Mouse (Mus musculus) MEL (cell line): ENCODE measurements around the gene Cct6b. TPM values are rescaled to one million over a fixed set of nuclear protein-coding genes. Genes with fewer than 3 reads are reported as not detected.

Experiments
- DNase-seq: peaks from one replicate; pipeline ENCODE4 v3.0.0; 2011; ENCODE audit warnings: low read depth, low spot score
- H3K27ac ChIP-seq: 2 replicates; pipeline ENCODE4 v1.5.1; 2012; ENCODE audit warnings: low read depth, mild to moderate bottlenecking, control low read depth, low read length, moderate library complexity; ENCODE audit not compliant: control insufficient read depth
- H3K27me3 ChIP-seq, 2 experiments: fragments of 150-350 bp in 1 of 2; sonication (generic) in 1 of 2; 2 replicates each; pipeline ENCODE4 v1.6.1; 2012; ENCODE audit warnings: low read length in 2 of 2, mild to moderate bottlenecking in 2 of 2, improper control_type of control experiment in 1 of 2, moderate library complexity in 1 of 2; ENCODE audit not compliant: insufficient read depth in 2 of 2, control insufficient read depth in 1 of 2
- H3K36me3 ChIP-seq, 2 experiments: 2 replicates each; pipeline ENCODE4 v1.6.1; 2012 to 2014; ENCODE audit warnings: low read length in 2 of 2, improper control_type of control experiment in 1 of 2, inconsistent platforms in 1 of 2, mild to moderate bottlenecking in 1 of 2; ENCODE audit not compliant: insufficient read depth in 2 of 2, control insufficient read depth in 1 of 2
- H3K4me1 ChIP-seq, 2 experiments: fragments of 150-350 bp in 1 of 2; sonication (generic) in 1 of 2; 2 replicates each; pipeline ENCODE4 v1.6.1; 2012; ENCODE audit warnings: low read length in 2 of 2, improper control_type of control experiment in 1 of 2, mild to moderate bottlenecking in 1 of 2; ENCODE audit not compliant: insufficient read depth in 2 of 2, control insufficient read depth in 1 of 2
- H3K4me3 ChIP-seq, 2 experiments: fragments of 150-350 bp in 1 of 2; sonication (generic) in 1 of 2; 2 replicates each; pipeline ENCODE4 v1.5.1; 2012; ENCODE audit warnings: low read depth in 2 of 2, low read length in 2 of 2, mild to moderate bottlenecking in 2 of 2, moderate library complexity in 2 of 2, control low read depth in 1 of 2, improper control_type of control experiment in 1 of 2; ENCODE audit not compliant: control insufficient read depth in 1 of 2, insufficient read depth in 1 of 2
- H3K79me2 ChIP-seq: 2 replicates; pipeline ENCODE4 v1.6.1; 2012; ENCODE audit warnings: mild to moderate bottlenecking, low read length, moderate library complexity; ENCODE audit not compliant: control insufficient read depth, poor library complexity, insufficient read depth
- H3K9ac ChIP-seq: 2 replicates; pipeline ENCODE4 v1.6.1; 2012; ENCODE audit warnings: low read depth, mild to moderate bottlenecking, control low read depth, low read length, moderate library complexity; ENCODE audit not compliant: control insufficient read depth, poor library complexity, severe bottlenecking
- H3K9me3 ChIP-seq: fragments of 150-350 bp; sonication (generic); replicated peaks from 2 replicates; pipeline ENCODE4 v1.6.1; 2012; ENCODE audit warnings: mild to moderate bottlenecking, low read length, improper control_type of control experiment, moderate library complexity; ENCODE audit not compliant: insufficient read depth
- CHD2 ChIP-seq: IDR thresholded peaks from 2 replicates; pipeline ENCODE4 v1.6.1; 2011; ENCODE audit warnings: low read length, improper control_type of control experiment
- CTCF ChIP-seq, 3 experiments: IDR thresholded peaks in 2 of 3; conservative IDR thresholded peaks in 1 of 3; 2 replicates each; pipeline ENCODE4 v1.5.1; 2011 to 2012; ENCODE audit warnings: low read length in 3 of 3, low read depth in 2 of 3, mild to moderate bottlenecking in 2 of 3, improper control_type of control experiment in 1 of 3, inconsistent platforms in 1 of 3, mixed read lengths in 1 of 3, moderate library complexity in 1 of 3; ENCODE audit not compliant: control insufficient read depth in 1 of 3, insufficient read depth in 1 of 3, poor library complexity in 1 of 3, severe bottlenecking in 1 of 3
- ELF1 ChIP-seq: IDR thresholded peaks from 2 replicates; pipeline ENCODE4 v1.6.1; 2014; ENCODE audit warnings: low read depth, mild to moderate bottlenecking, inconsistent platforms, low read length, improper control_type of control experiment, moderate library complexity
- EP300 ChIP-seq, 2 experiments: IDR thresholded peaks; 2 replicates each; pipeline ENCODE4 v1.6.1; 2011; ENCODE audit warnings: improper control_type of control experiment in 2 of 2, low read length in 2 of 2, low read depth in 1 of 2, mild to moderate bottlenecking in 1 of 2
- ETS1 ChIP-seq: IDR thresholded peaks from 2 replicates; pipeline ENCODE4 v1.6.1; 2012; ENCODE audit warnings: low read depth, mild to moderate bottlenecking, inconsistent platforms, low read length, improper control_type of control experiment, moderate library complexity
- GABPA ChIP-seq: IDR thresholded peaks from 2 replicates; pipeline ENCODE4 v1.6.1; 2012; ENCODE audit warnings: low read depth, mild to moderate bottlenecking, inconsistent platforms, low read length, improper control_type of control experiment, moderate library complexity
- HCFC1 ChIP-seq: IDR thresholded peaks from 2 replicates; pipeline ENCODE4 v1.6.1; 2012; ENCODE audit warnings: low read depth, mild to moderate bottlenecking, inconsistent platforms, low read length, improper control_type of control experiment, moderate library complexity
- KAT2A ChIP-seq: conservative IDR thresholded peaks from 2 replicates; pipeline ENCODE4 v1.6.1; 2012; ENCODE audit warnings: low read depth, low read length, improper control_type of control experiment, inconsistent platforms
- MAZ ChIP-seq: IDR thresholded peaks from 2 replicates; pipeline ENCODE4 v1.6.1; 2012; ENCODE audit warnings: low read depth, mild to moderate bottlenecking, inconsistent platforms, low read length, improper control_type of control experiment
- MEF2A ChIP-seq: IDR thresholded peaks from 2 replicates; pipeline ENCODE4 v1.6.1; 2014; ENCODE audit warnings: low read depth, mild to moderate bottlenecking, inconsistent platforms, low read length, improper control_type of control experiment; ENCODE audit not compliant: poor library complexity, insufficient replicate concordance, severe bottlenecking; ENCODE audit errors: extremely low read depth
- MYC ChIP-seq: IDR thresholded peaks from 2 replicates; pipeline ENCODE4 v1.6.1; 2011; ENCODE audit warnings: low read depth, mild to moderate bottlenecking, low read length, improper control_type of control experiment, moderate library complexity
- POLR2AphosphoS2 ChIP-seq: IDR thresholded peaks from 2 replicates; pipeline ENCODE4 v1.6.1; 2011; ENCODE audit warnings: low read length, improper control_type of control experiment
- SIN3A ChIP-seq: IDR thresholded peaks from 2 replicates; pipeline ENCODE4 v1.6.1; 2012; ENCODE audit warnings: low read length, improper control_type of control experiment, inconsistent platforms
- SMC3 ChIP-seq: IDR thresholded peaks from 2 replicates; pipeline ENCODE4 v1.6.1; 2011; ENCODE audit warnings: low read depth, low read length, improper control_type of control experiment
- TAL1 ChIP-seq: IDR thresholded peaks from 2 replicates; pipeline ENCODE4 v1.6.1; 2012; ENCODE audit warnings: mild to moderate bottlenecking, inconsistent platforms, low read length, moderate library complexity, mixed read lengths
- USF1 ChIP-seq: IDR thresholded peaks from 2 replicates; pipeline ENCODE4 v1.6.1; 2014; ENCODE audit warnings: low read depth, mild to moderate bottlenecking, inconsistent platforms, low read length, improper control_type of control experiment, moderate library complexity
- USF2 ChIP-seq, 2 experiments: IDR thresholded peaks; 2 replicates each; pipeline ENCODE4 v1.6.1; 2011 to 2012; ENCODE audit warnings: improper control_type of control experiment in 2 of 2, low read length in 2 of 2, borderline replicate concordance in 1 of 2, inconsistent platforms in 1 of 2, low read depth in 1 of 2, mild to moderate bottlenecking in 1 of 2; ENCODE audit not compliant: insufficient read depth in 1 of 2
- ZC3H11A ChIP-seq: IDR thresholded peaks from 2 replicates; pipeline ENCODE4 v1.6.1; 2012; ENCODE audit warnings: low read depth, mild to moderate bottlenecking, inconsistent platforms, low read length, improper control_type of control experiment
- ZKSCAN1 ChIP-seq: IDR thresholded peaks from 2 replicates; pipeline ENCODE4 v1.6.1; 2012; ENCODE audit warnings: low read depth, mild to moderate bottlenecking, inconsistent platforms, low read length, improper control_type of control experiment, moderate library complexity
- ZMIZ1 ChIP-seq: IDR thresholded peaks from 2 replicates; pipeline ENCODE4 v1.6.1; 2012; ENCODE audit warnings: low read depth, mild to moderate bottlenecking, inconsistent platforms, low read length, improper control_type of control experiment, moderate library complexity
- polyA plus RNA-seq, 2 experiments: library from polyadenylated mRNA; stranded (reverse) in 1 of 2; unstranded in 1 of 2; fragments of >175 nt in 1 of 2; fragments of >200 nt in 1 of 2; gene quantifications; 2 replicates each; pipeline versions ENCODE4 v1.2.1 to v1.2.4; 2012; ENCODE audit warnings: low replicate concordance in 2 of 2, low read depth in 1 of 2; ENCODE audit not compliant: insufficient read length in 2 of 2, insufficient read depth in 1 of 2, missing spikeins in 1 of 2
- total RNA-seq: library from RNA; depleted of rRNA; stranded (reverse); fragments of 300-350 nt; gene quantifications from 2 replicates; pipeline ENCODE4 v1.2.3, GENCODE M21; 2012; rRNA removed

The Cct6b gene
- total and polyA plus RNA-seq, 3 experiments = 0.21 to 0.31 TPM; not detected in 1

DNA sequence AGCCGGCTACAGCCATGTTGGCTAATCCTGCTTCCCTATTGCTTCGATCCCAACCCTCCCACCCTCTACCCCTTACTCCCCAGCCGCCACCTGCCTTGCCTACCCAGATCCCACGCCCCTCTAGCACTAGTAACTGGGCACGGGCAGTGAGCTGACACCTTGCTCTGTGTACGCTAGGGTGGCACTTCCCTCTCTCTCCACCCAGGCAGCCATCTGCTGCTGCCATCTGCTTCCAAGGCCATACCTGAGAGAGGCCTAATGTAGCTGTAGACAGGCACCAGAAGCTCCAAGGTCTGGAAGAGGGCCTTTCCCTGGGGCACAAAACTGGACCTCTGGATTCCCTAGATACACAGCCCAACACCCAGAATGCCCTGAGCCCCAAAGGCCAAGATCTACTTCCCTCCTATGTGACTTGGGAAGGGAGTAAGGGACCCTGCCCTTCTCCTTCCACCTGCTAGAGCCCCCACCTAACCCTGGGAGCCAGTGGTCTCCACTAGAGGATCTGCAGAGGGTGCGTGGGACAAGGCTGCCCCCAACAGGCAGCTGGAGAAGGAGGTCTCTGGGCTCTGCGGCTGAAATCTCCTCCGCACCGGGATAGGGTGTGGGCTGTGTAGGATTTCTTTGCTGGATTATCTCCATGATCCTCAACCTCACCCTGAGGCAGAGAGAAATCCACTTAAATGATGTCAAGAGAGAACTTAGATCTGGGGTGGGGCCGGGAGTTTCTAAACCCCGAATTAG is 80.2 kb downstream of the Cct6b start:
- no peak overlapping the region for H3K9ac ChIP-seq
- H3K79me2 ChIP-seq = no peaks in the 10 kb centered on the region
- H3K4me1 ChIP-seq = no peaks in the 10 kb centered on the region
- no peak for DNase-seq
- no peaks in the 10 kb centered on the region for H3K27me3 ChIP-seq
- no peak for TF ChIP-seq TAL1
- no peak for TF ChIP-seq HCFC1
- no peak for TF ChIP-seq ZKSCAN1
- no peak for TF ChIP-seq SIN3A
- no peaks in the 10 kb centered on the region for H3K36me3 ChIP-seq
- H3K9me3 ChIP-seq = no peaks in the 10 kb centered on the region
- H3K4me3 ChIP-seq = no peak overlapping the region
- no peak overlapping the region for H3K27ac ChIP-seq

DNA sequence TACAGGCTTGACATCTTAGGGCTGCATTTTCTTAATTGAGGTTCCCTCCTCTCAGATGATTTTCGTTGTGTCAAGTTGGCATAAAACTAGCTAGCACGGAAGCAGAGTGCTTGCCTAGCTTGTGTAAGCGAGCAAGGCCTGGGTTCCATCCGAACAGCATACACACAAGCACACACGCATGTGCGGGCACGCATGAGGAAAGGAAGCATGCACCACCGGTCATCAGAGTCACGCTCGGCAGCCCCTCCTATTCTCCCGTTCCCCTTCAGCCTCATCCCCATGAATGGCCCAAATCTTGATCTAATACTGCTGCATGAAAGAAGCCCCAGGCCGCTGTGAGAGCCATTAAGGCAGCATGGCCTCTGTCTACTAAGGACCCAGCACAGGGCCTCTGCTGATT is 85.6 kb downstream of the Cct6b start:
- TF ChIP-seq MEF2A (no peak), ZMIZ1 (no peak), POLR2AphosphoS2 (no peak), CHD2 (no peak), CTCF (IDR thresholded peaks at IDR 0.05 in 2 of 3, conservative IDR thresholded peaks at IDR 0.05 in 1 of 3; ENCODE audit: control insufficient read depth in 1 of 3, insufficient read depth in 1 of 3, low read depth in 2 of 3, low read length in 3 of 3, poor library complexity in 1 of 3, severe bottlenecking in 1 of 3) (no peak), ETS1 (no peak), USF2 (IDR thresholded peaks at IDR 0.05; ENCODE audit: borderline replicate concordance in 1 of 2, insufficient read depth in 1 of 2, low read depth in 1 of 2, low read length in 2 of 2) (no peak), ZKSCAN1 (no peak), MYC (no peak), GABPA (no peak), USF1 (no peak), EP300 (IDR thresholded peaks at IDR 0.05; ENCODE audit: low read depth in 1 of 2, low read length in 2 of 2) (no peak), SMC3 (no peak), MAZ (no peak), ELF1 (no peak), HCFC1 (no peak), KAT2A (no peak), ZC3H11A (no peak)
- Histone ChIP-seq H3K9me3 (no peaks in the 10 kb centered on the region), H3K36me3 (no peaks in the 10 kb centered on the region), H3K27ac (no peak overlapping the region), H3K4me1 (no peaks in the 10 kb centered on the region), H3K27me3 (no peaks in the 10 kb centered on the region), H3K4me3 (no peak overlapping the region), H3K79me2 (no peaks in the 10 kb centered on the region), H3K9ac (no peak overlapping the region)
- DNase-seq = no peak

Other genes starting within 250 kb of the Cct6b start
- 40.7 and 51.4 TPM in 2 replicates for gene Zfp830, start within 50 bp of the Cct6b start, total RNA-seq
- gene Zfp830, start within 50 bp of the Cct6b start, polyA plus RNA-seq = 10 to 100 TPM in 1 of 2 experiments, not detected in 1; 43.4 TPM
- 48.5 and 54.0 TPM in 2 replicates for gene Lig3, start 16.8 kb upstream of the Cct6b start, total RNA-seq
- 10 to 100 TPM in 1 of 2 experiments, not detected in 1; 89.2 TPM for gene Lig3, start 16.8 kb upstream of the Cct6b start, polyA plus RNA-seq
- gene Rffl, start 106.9 kb upstream of the Cct6b start, total RNA-seq = 15.5 and 17.8 TPM in 2 replicates
- gene Rffl, start 106.9 kb upstream of the Cct6b start, polyA plus RNA-seq = 10 to 100 TPM in 1 of 2 experiments, not detected in 1; 15.2 TPM
- 21.1 and 25.6 TPM in 2 replicates for gene Rad51d, start 126.3 kb upstream of the Cct6b start, total RNA-seq
- gene Rad51d, start 126.3 kb upstream of the Cct6b start, polyA plus RNA-seq = 10 to 100 TPM in 1 of 2 experiments, not detected in 1; 30.0 TPM
- 0.07 and 0.15 TPM in 2 replicates for gene Fndc8, start 127.8 kb upstream of the Cct6b start, total RNA-seq
- under 1 TPM in 1 of 2 experiments, not detected in 1; 0.72 TPM for gene Fndc8, start 127.8 kb upstream of the Cct6b start, polyA plus RNA-seq
- gene Nle1, start 144.1 kb upstream of the Cct6b start, total RNA-seq = 79.6 and 97.3 TPM in 2 replicates
- gene Nle1, start 144.1 kb upstream of the Cct6b start, polyA plus RNA-seq = 100 to 1,000 TPM in 1 of 2 experiments, not detected in 1; 103 TPM
- 0.08 TPM in 1 of 2 replicates, not detected in the other for gene Unc45b, start 146.2 kb upstream of the Cct6b start, total RNA-seq
- under 1 TPM in 1 of 2 experiments, not detected in 1; 0.29 TPM for gene Unc45b, start 146.2 kb upstream of the Cct6b start, polyA plus RNA-seq
- gene Slfn5, start 187.0 kb upstream of the Cct6b start, total RNA-seq = 3.6 and 5.7 TPM in 2 replicates
- under 1 TPM in 1 of 2 experiments, not detected in 1; 0.67 TPM for gene Slfn5, start 187.0 kb upstream of the Cct6b start, polyA plus RNA-seq
- gene Slfn9, start 227.5 kb upstream of the Cct6b start, total RNA-seq = 2.0 and 3.5 TPM in 2 replicates
- gene Slfn9, start 227.5 kb upstream of the Cct6b start, polyA plus RNA-seq = 1 to 10 TPM in 1 of 2 experiments, not detected in 1; 3.7 TPM